In genomic region chr8:123949686-123949986, GRCm38 (mm10) we compare ENCODE assay signal across 8 mouse cellular contexts. TPM values are rescaled to one million over a fixed set of nuclear protein-coding genes. Genes with fewer than 3 reads are reported as not detected.
DNase-seq lines count a peak whose midpoint lies in the region; ATAC-seq and TF ChIP-seq lines count a peak whose summit lies in the region.

No protein-coding gene starts in this region.

- no peak for DNase-seq in heart, postnatal 4 days
- no peak for DNase-seq in MEL (ENCODE audit: low read depth, low spot score)
- DNase-seq in forebrain, postnatal 0 days: no peak
- no peak for DNase-seq in layer of hippocampus, postnatal 14 days (ENCODE audit: low spot score in 2 of 2)
- DNase-seq in embryo, embryonic 9.5 days (ENCODE audit: extremely low spot score): no peak
- DNase-seq in gastrocnemius, adult 8-10 months (ENCODE audit: low spot score in 2 of 2): no peak

- peak overlapping the region; percentile 92 for H3K4me2 ChIP-seq in heart, embryonic 14.5 days (ENCODE audit: low read length)
- H3K4me2 ChIP-seq in forebrain, postnatal 0 days (ENCODE audit: low read depth): peak overlapping the region; percentile 85

- 0 out of 2 replicates have a peak, but pooled peaks have one; percentile 5 for ATAC-seq in heart, embryonic 14.5 days (ENCODE audit: insufficient number of reproducible peaks, insufficient read depth, low FRiP score, low read depth)
- peak; percentile 35 for ATAC-seq in forebrain, postnatal 0 days
- peak; percentile 24; the same call in 1 of the 2 replicates for ATAC-seq in megakaryocyte-erythroid progenitor cell, adult 5-6 weeks (replicated peaks; ENCODE audit: low FRiP score, low TSS enrichment, poor library complexity, severe bottlenecking)

- H3K9ac ChIP-seq in heart, embryonic 14.5 days (ENCODE audit: low read length): peak overlapping the region; percentile 93
- peak overlapping the region; percentile 89 for H3K9ac ChIP-seq in MEL (ENCODE audit: control insufficient read depth, low read depth, low read length, poor library complexity, severe bottlenecking)
- H3K9ac ChIP-seq in forebrain, postnatal 0 days: peak overlapping the region; percentile 61

- TF ChIP-seq POLR2A in MEL (IDR thresholded peaks at IDR 0.05; ENCODE audit: control insufficient read depth in 1 of 2, insufficient read depth in 1 of 2, low read depth in 1 of 2, low read length in 2 of 2, poor library complexity in 1 of 2): no peak

- peaks cover 16% of the 10 kb centered on the region for H3K79me2 ChIP-seq in MEL (ENCODE audit: control insufficient read depth, insufficient read depth, low read length, poor library complexity)

- H3K36me3 ChIP-seq in heart, embryonic 14.5 days (ENCODE audit: control insufficient read depth, insufficient read depth, low read length): peaks cover 46% of the 10 kb centered on the region
- H3K36me3 ChIP-seq in MEL (ENCODE audit: control insufficient read depth in 1 of 2, insufficient read depth in 2 of 2, low read length in 2 of 2): peaks cover 3 to 4% of the 10 kb centered on the region in 2 experiments; a peak in 3 of 4 replicates
- peaks cover 31% of the 10 kb centered on the region for H3K36me3 ChIP-seq in forebrain, postnatal 0 days (ENCODE audit: insufficient read depth)

- peak overlapping the region; percentile 64 to 82 for H3K4me3 ChIP-seq in heart, embryonic 14.5 days (ENCODE audit: control insufficient read depth in 1 of 2, insufficient read depth in 1 of 2, low read depth in 1 of 2, low read length in 2 of 2)
- H3K4me3 ChIP-seq in MEL (ENCODE audit: control insufficient read depth in 1 of 2, insufficient read depth in 1 of 2, low read depth in 2 of 2, low read length in 2 of 2): peak overlapping the region; percentile 83 to 85
- peak overlapping the region; percentile 95 for H3K4me3 ChIP-seq in forebrain, postnatal 0 days (ENCODE audit: low read depth, low read length)

- H3K27me3 ChIP-seq in heart, embryonic 14.5 days (ENCODE audit: control insufficient read depth, insufficient read depth, low read length): no peaks in the 10 kb centered on the region
- H3K27me3 ChIP-seq in MEL (ENCODE audit: control insufficient read depth in 1 of 2, insufficient read depth in 2 of 2, low read length in 2 of 2): no peaks in the 10 kb centered on the region
- no peaks in the 10 kb centered on the region for H3K27me3 ChIP-seq in forebrain, postnatal 0 days (ENCODE audit: insufficient read depth, low read length)

- 2% methylated on average over 10 of the region's 10 CpGs for WGBS in heart, embryonic 14.5 days
- WGBS in forebrain, postnatal 0 days: 5% methylated on average over 10 of the region's 10 CpGs

- TF ChIP-seq RAD21 in MEL (IDR thresholded peaks at IDR 0.05; ENCODE audit: low read depth, low read length): no peak

- peaks cover 2 to 12% of the 10 kb centered on the region in 2 experiments; a peak in 3 of 4 replicates for H3K4me1 ChIP-seq in heart, embryonic 14.5 days (ENCODE audit: control insufficient read depth in 2 of 2, insufficient read depth in 2 of 2, low read length in 2 of 2)
- H3K4me1 ChIP-seq in MEL (ENCODE audit: control insufficient read depth in 1 of 2, insufficient read depth in 2 of 2, low read length in 2 of 2): peaks cover 3% of the 10 kb centered on the region in 2 experiments; a peak in 1 of 4 replicates
- peaks cover 10% of the 10 kb centered on the region; the same call in 1 of the 2 replicates for H3K4me1 ChIP-seq in forebrain, postnatal 0 days (ENCODE audit: insufficient read depth)

- peak overlapping the region; percentile 70 to 87 for H3K27ac ChIP-seq in heart, embryonic 14.5 days (replicated peaks in 1 of 2; ENCODE audit: control insufficient read depth in 1 of 2, insufficient read depth in 1 of 2, low read depth in 2 of 2, low read length in 2 of 2)
- peak overlapping the region; percentile 60 for H3K27ac ChIP-seq in MEL (ENCODE audit: control insufficient read depth, low read depth, low read length)
- H3K27ac ChIP-seq in forebrain, postnatal 0 days (ENCODE audit: low read depth, low read length): peak overlapping the region; percentile 82

- no peak for TF ChIP-seq EP300 in MEL (IDR thresholded peaks at IDR 0.05; ENCODE audit: low read depth in 1 of 2, low read length in 2 of 2)

- H3K9me3 ChIP-seq in heart, embryonic 14.5 days (ENCODE audit: control insufficient read depth, low read length): no peaks in the 10 kb centered on the region
- no peaks in the 10 kb centered on the region for H3K9me3 ChIP-seq in MEL (replicated peaks; ENCODE audit: insufficient read depth, low read length)
- H3K9me3 ChIP-seq in forebrain, postnatal 0 days (ENCODE audit: low read length): no peaks in the 10 kb centered on the region

- TF ChIP-seq CTCF in MEL (IDR thresholded peaks at IDR 0.05 in 2 of 3, conservative IDR thresholded peaks at IDR 0.05 in 1 of 3; ENCODE audit: control insufficient read depth in 1 of 3, insufficient read depth in 1 of 3, low read depth in 2 of 3, low read length in 3 of 3, poor library complexity in 1 of 3, severe bottlenecking in 1 of 3): no peak; a peak in 1 of 6 replicates
- TF ChIP-seq CTCF in forebrain, postnatal 0 days (IDR thresholded peaks at IDR 0.05; ENCODE audit: low read depth): no peak

TF ChIP-seq in MEL, 35 proteins besides CTCF, POLR2A, EP300 and RAD21:
- TF ChIP-seq SIN3A (IDR thresholded peaks at IDR 0.05; ENCODE audit: low read length) (no peak), CHD1 (IDR thresholded peaks at IDR 0.05; ENCODE audit: low read depth, low read length) (0 out of 2 replicates have a peak, but pooled peaks have one; percentile 32), ELF1 (IDR thresholded peaks at IDR 0.05; ENCODE audit: low read depth, low read length) (no peak), RCOR1 (IDR thresholded peaks at IDR 0.05; ENCODE audit: low read depth, low read length) (no peak), ZMIZ1 (IDR thresholded peaks at IDR 0.05; ENCODE audit: low read depth, low read length) (no peak), E2F4 (IDR thresholded peaks at IDR 0.05; ENCODE audit: borderline replicate concordance, low read depth, low read length) (no peak), JUND (IDR thresholded peaks at IDR 0.05; ENCODE audit: low read depth, low read length) (no peak)

RNA-seq across cellular contexts. Expression of gene Nup133, which starts 0.6 kb away (rescaled TPM):
- polyA plus RNA-seq in heart, embryonic 14.5 days (2014; fragmentation: Nextera tagmentation; extraction: Ambion mirVana): 24.2 and 24.9 TPM in 2 replicates
- total RNA-seq in heart, postnatal 4 days (2021): 10 to 100 TPM; 20.1 to 21.5 TPM
- total RNA-seq in MEL (2012; rRNA removed): 44.8 and 49.6 TPM in 2 replicates
- 10 to 100 TPM; 58.0 to 58.1 TPM for polyA plus RNA-seq in MEL (2012; ENCODE audit: insufficient read depth in 1 of 2, insufficient read length in 2 of 2, low read depth in 1 of 2, low replicate concordance in 2 of 2, missing spikeins in 1 of 2)
- 21.9 and 31.8 TPM in 2 replicates for total RNA-seq in forebrain, postnatal 0 days (2014; rRNA removed)
- 16.4 and 17.3 TPM in 2 replicates for polyA plus RNA-seq in forebrain, postnatal 0 days (2015; fragmentation: Nextera tagmentation; extraction: Ambion mirVana)
- total RNA-seq in megakaryocyte-erythroid progenitor cell, adult 5-6 weeks (2014; fragmentation: Nextera tagmentation): 37.6 and 47.2 TPM in 2 replicates
- 35.7 and 36.3 TPM in 2 replicates for total RNA-seq in megakaryocyte-erythroid progenitor cell, adult 5-6 weeks (2017)
- 10 to 100 TPM; 22.2 to 23.8 TPM for total RNA-seq in layer of hippocampus, postnatal 14 days (2021)
- 10 to 100 TPM in 2 of 4 experiments, 1 to 10 TPM in 2; 8.2 to 13.3 (median 11.2) TPM for total RNA-seq in gastrocnemius, adult 8-10 months (2022)

RNA-seq across cellular contexts. Expression of gene Abcb10, which starts 33.3 kb away (rescaled TPM):
- polyA plus RNA-seq in heart, embryonic 14.5 days (2014; fragmentation: Nextera tagmentation; extraction: Ambion mirVana): 21.5 and 21.9 TPM in 2 replicates
- total RNA-seq in heart, postnatal 4 days (2021): 10 to 100 TPM; 36.9 to 37.8 TPM
- 26.1 and 37.8 TPM in 2 replicates for total RNA-seq in MEL (2012; rRNA removed)
- polyA plus RNA-seq in MEL (2012; ENCODE audit: insufficient read depth in 1 of 2, insufficient read length in 2 of 2, low read depth in 1 of 2, low replicate concordance in 2 of 2, missing spikeins in 1 of 2): 10 to 100 TPM; 32.6 to 33.7 TPM
- 33.7 and 35.4 TPM in 2 replicates for total RNA-seq in forebrain, postnatal 0 days (2014; rRNA removed)
- 8.3 and 10.4 TPM in 2 replicates for polyA plus RNA-seq in forebrain, postnatal 0 days (2015; fragmentation: Nextera tagmentation; extraction: Ambion mirVana)
- 45.7 and 47.9 TPM in 2 replicates for total RNA-seq in megakaryocyte-erythroid progenitor cell, adult 5-6 weeks (2014; fragmentation: Nextera tagmentation)
- 23.8 and 39.0 TPM in 2 replicates for total RNA-seq in megakaryocyte-erythroid progenitor cell, adult 5-6 weeks (2017)
- 10 to 100 TPM; 18.3 to 19.1 TPM for total RNA-seq in layer of hippocampus, postnatal 14 days (2021)
- 10 to 100 TPM; 17.4 to 19.4 (median 18.9) TPM for total RNA-seq in gastrocnemius, adult 8-10 months (2022)

RNA-seq across cellular contexts. Expression of gene Acta1, which starts 55.1 kb away (rescaled TPM):
- 236 and 241 TPM in 2 replicates for polyA plus RNA-seq in heart, embryonic 14.5 days (2014; fragmentation: Nextera tagmentation; extraction: Ambion mirVana)
- total RNA-seq in heart, postnatal 4 days (2021): 100 to 1,000 TPM; 369 to 594 TPM
- 0.23 TPM in 1 of 2 replicates, not detected in the other for total RNA-seq in MEL (2012; rRNA removed)
- under 1 TPM in 1 of 2 experiments, not detected in 1; 0.32 TPM for polyA plus RNA-seq in MEL (2012; ENCODE audit: insufficient read depth in 1 of 2, insufficient read length in 2 of 2, low read depth in 1 of 2, low replicate concordance in 2 of 2, missing spikeins in 1 of 2)
- 10.5 and 20.1 TPM in 2 replicates for total RNA-seq in forebrain, postnatal 0 days (2014; rRNA removed)
- polyA plus RNA-seq in forebrain, postnatal 0 days (2015; fragmentation: Nextera tagmentation; extraction: Ambion mirVana): 17.1 and 20.4 TPM in 2 replicates
- total RNA-seq in megakaryocyte-erythroid progenitor cell, adult 5-6 weeks (2014; fragmentation: Nextera tagmentation): not detected in 2 replicates
- not detected in 2 replicates for total RNA-seq in megakaryocyte-erythroid progenitor cell, adult 5-6 weeks (2017)
- 1 to 10 TPM; 6.5 to 7.1 TPM for total RNA-seq in layer of hippocampus, postnatal 14 days (2021)
- over 10,000 TPM; 41,837 to 48,547 (median 43,671) TPM for total RNA-seq in gastrocnemius, adult 8-10 months (2022)

Comparison
In these comparisons a context has a peak if more than half of its experiments do, and no peak if none do; other contexts are left out.
1. RNA of gene Acta1, which starts 55.1 kb away (total RNA-seq): 41,837 to 48,547 TPM in gastrocnemius, adult 8-10 months; 369 to 594 TPM in heart, postnatal 4 days, 10.5 to 20.1 TPM in forebrain, postnatal 0 days, 6.5 to 7.1 TPM in layer of hippocampus, postnatal 14 days, 0.23 TPM in MEL and not detected in megakaryocyte-erythroid progenitor cell, adult 5-6 weeks; every median in the first group is over 10 times any median in the second.
2. Peak in every context shown above with its lines, with median percentiles within 50 percentile points of each other: ATAC-seq, H3K27ac ChIP-seq, H3K4me3 ChIP-seq and H3K9ac ChIP-seq.